ENCODE assay signal across 29 mouse cellular contexts in the genomic region with DNA sequence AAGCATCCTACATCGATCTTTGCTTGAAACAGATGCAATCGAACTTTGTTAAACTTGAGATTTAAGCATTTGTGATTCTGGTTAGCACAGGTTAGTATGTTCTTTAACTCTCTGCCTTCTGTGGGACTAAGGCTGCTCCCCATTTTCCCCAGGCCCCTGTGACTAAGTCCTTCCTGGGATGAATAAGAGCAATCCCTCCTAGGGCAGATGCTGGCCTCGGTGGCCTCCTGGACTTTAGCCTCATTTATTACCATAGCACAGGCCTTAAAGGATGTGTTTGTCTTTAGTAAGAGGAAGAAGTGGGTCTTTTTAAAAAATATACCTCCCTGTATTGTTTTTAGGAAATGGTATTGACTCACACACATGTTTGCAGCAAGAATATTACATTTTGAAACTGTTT.
"Had no signal": no experiment of that assay in that cellular context is flagged by ENCODE, and none has a peak within 500 bp of the region (broad histone marks: within the 10 kb centered on the region; RNA-seq: fewer than 3 reads in every experiment).

No protein-coding gene starts in this region.

- H3K4me2 ChIP-seq: embryonic facial prominence, embryonic 12.5 days; embryonic facial prominence, embryonic 13.5 days; embryonic facial prominence, embryonic 15.5 days; forebrain, embryonic 12.5 days; forebrain, embryonic 13.5 days; forebrain, embryonic 15.5 days had no signal

- H3K36me3 ChIP-seq: embryonic facial prominence, embryonic 10.5 days; embryonic facial prominence, embryonic 12.5 days; embryonic facial prominence, embryonic 13.5 days; embryonic facial prominence, embryonic 15.5 days; forebrain, embryonic 10.5 days; forebrain, embryonic 12.5 days; forebrain, embryonic 15.5 days had no signal

- H3K9me3 ChIP-seq: embryonic facial prominence, embryonic 12.5 days; embryonic facial prominence, embryonic 13.5 days; embryonic facial prominence, embryonic 15.5 days; forebrain, embryonic 10.5 days; forebrain, embryonic 13.5 days; forebrain, embryonic 15.5 days had no signal

- DNase-seq: cerebellum, adult 2 months; cerebellum, adult 8-10 months; cerebellum, adult 9-10 months; cerebellum, adult 9-11 months; cerebellum, postnatal 10 days; cerebellum, postnatal 14 days; cerebellum, postnatal 25 days; cerebellum, postnatal 36 days; embryo, embryonic 11 days; forebrain, postnatal 0 days; gastrocnemius, adult 2 months; gastrocnemius, postnatal 10 days; gastrocnemius, postnatal 14 days; gastrocnemius, postnatal 25 days; gastrocnemius, postnatal 36 days; heart, adult 11 months; heart, adult 18-20 months; heart, adult 2 months had no signal

- H3K9ac ChIP-seq: embryonic facial prominence, embryonic 12.5 days; embryonic facial prominence, embryonic 13.5 days; embryonic facial prominence, embryonic 15.5 days; forebrain, embryonic 12.5 days; forebrain, embryonic 13.5 days; forebrain, embryonic 15.5 days; forebrain, postnatal 0 days had no signal

- H3K4me3 ChIP-seq: embryonic facial prominence, embryonic 10.5 days; embryonic facial prominence, embryonic 12.5 days; embryonic facial prominence, embryonic 13.5 days; embryonic facial prominence, embryonic 15.5 days; erythroblast, embryonic 14.5 days; forebrain, embryonic 10.5 days; forebrain, embryonic 12.5 days; forebrain, embryonic 13.5 days; forebrain, embryonic 15.5 days; gastrocnemius, adult 2 months; heart, adult 2 months had no signal

- H3K4me1 ChIP-seq: embryonic facial prominence, embryonic 12.5 days; embryonic facial prominence, embryonic 15.5 days had no signal

- H3K27ac ChIP-seq: embryonic facial prominence, embryonic 10.5 days; embryonic facial prominence, embryonic 12.5 days; embryonic facial prominence, embryonic 13.5 days; embryonic facial prominence, embryonic 15.5 days; forebrain, embryonic 10.5 days; forebrain, embryonic 12.5 days; forebrain, embryonic 13.5 days; forebrain, embryonic 15.5 days; gastrocnemius, adult 2 months; heart, adult 2 months had no signal

- ATAC-seq: forebrain, embryonic 13.5 days; forebrain, embryonic 14.5 days; forebrain, embryonic 15.5 days; forebrain, embryonic 16.5 days; forebrain, postnatal 0 days had no signal

- H3K27me3 ChIP-seq: embryonic facial prominence, embryonic 12.5 days; embryonic facial prominence, embryonic 13.5 days; embryonic facial prominence, embryonic 15.5 days; forebrain, embryonic 12.5 days; forebrain, embryonic 13.5 days; forebrain, embryonic 15.5 days had no signal
